Mouse (Mus musculus) lung, postnatal 36 days (tissue): ENCODE results near the gene Olfr1309.
"Not testable (repeated sequence)": the region's sequence is repeated elsewhere in the genome, so short reads cannot be mapped to it uniquely, and the experiment has no call there.

Experiments
- DNase-seq: peaks from one replicate; pipeline ENCODE4 v3.0.0; 2022; ENCODE audit warnings: mixed read lengths

The Olfr1309 gene

DNA sequence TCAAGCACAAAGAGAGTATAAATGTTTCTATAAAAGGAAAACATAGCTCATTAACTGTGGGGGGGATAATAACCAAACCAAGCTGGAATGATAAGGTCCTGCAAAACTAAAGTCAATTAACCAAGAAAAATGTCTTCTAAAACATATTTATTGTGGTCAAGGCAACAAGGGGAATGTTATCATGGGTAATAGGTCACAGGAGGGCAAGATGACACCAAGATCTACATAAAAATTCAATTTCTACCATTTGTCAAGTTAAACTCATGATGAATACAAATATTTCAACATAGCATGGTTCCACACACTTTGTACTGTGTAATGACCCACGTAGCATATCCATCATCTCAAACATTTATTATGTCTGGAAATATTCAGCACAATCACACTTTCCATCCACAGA lies at the start of gene Olfr1309:
Gene Olfr1309, minus strand, starts transcription at position 101 of the 400 bp plus-strand sequence.
- DNase-seq, result no peak

DNA sequence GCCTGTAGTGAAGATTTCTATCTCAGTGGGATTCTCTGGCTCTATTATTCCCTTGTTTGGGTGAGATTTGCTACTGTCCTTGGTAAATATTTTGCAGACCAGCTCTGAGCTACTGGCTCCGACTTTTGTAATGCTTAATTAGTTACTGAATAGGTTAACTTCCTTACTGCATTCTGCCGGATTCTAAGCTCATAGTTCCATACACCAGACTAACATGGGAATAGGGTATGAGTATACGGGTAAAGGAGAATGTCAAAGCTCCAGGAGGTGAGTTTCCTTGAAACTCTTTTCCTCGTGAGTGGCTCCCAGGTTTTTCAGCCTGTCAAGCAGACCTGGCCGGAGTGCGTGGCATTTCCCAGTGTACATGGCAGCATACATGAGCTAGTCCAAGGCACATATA lies 36.9 kb upstream of the Olfr1309 start:
- not testable (repeated sequence) for DNase-seq

DNA sequence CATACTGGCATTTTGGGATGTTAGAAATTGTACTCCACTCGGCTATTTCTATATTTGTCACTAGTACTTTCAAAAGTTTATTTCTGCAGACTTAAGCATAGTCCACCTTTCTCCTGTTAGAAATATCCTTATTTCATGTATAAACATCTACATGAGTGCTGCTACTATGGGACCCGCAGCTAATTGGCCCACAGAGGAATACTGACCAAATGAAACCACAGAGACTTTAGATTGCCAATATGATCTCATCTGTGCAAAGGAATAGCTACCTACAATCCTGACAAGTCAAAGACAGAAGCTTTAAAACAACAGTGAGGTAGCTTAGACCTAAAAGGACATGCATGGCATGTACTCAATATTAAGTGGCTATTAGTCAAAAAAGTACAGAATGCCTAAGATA lies 34.2 kb upstream of the Olfr1309 start, which contains the start of gene Olfr1311:
Gene Olfr1311, minus strand, starts transcription at position 101 of the 400 bp plus-strand sequence.
- no peak for DNase-seq

DNA sequence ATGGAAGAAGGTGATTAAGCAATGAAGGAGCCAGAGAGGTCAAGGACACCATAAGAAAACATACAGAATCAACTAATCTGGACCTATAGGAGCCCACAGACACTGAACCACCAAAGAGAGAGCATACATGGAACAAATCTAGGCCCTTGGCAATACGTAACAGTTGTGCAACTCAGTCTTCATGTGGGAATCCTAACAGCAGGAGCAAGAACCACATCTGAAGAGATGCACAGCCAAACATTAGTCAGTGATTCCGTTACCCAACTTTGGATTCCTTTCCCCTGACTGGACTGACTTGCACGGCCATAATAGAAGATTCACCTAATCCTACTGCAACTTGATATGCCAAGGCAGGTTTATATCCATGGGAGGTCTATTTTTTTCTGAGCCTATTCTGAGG lies 24.8 kb upstream of the Olfr1309 start:
- DNase-seq, result no peak

DNA sequence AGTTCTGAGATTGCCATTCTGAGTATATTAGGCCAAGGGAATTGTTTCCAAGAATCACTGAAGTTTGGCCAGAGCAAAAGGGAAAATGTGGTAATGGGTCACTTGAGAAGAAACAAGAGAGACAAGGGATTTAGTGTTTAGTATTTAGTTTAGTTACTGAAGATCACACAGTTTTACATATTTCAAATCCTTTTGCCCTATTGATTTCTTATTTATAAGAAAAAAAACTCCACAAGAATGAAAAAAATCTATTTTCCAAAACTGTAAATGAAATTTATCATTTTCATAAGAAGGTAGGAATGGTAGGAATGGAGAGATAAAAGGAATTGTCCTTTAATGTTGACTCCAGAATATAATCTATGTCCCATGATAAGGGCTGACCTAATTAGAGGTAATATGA lies 22.5 kb upstream of the Olfr1309 start, which contains the start of gene Olfr1310:
Gene Olfr1310, minus strand, starts transcription at position 101 of the 400 bp plus-strand sequence.
- no peak for DNase-seq

DNA sequence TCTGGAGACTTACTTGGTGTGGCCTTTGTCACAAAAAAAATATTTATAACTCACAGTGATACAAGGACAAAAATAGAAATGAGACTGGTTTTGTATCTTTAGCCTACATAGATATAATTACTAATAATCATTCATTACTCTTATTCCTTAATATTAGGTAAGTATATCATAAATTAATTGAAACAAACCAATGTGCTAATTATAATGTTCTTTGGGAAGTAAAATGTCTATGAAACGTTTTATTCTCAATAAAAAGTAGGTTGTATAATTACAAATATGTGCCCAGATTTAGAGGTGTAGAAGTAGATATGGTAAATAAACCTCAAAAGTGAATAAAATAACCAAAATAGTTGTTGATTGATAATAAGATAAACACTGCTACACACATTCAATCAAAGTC lies 25.2 kb downstream of the Olfr1309 start, which contains the start of gene Olfr1308:
Gene Olfr1308, minus strand, starts transcription at position 101 of the 400 bp plus-strand sequence.
- DNase-seq, result no peak

DNA sequence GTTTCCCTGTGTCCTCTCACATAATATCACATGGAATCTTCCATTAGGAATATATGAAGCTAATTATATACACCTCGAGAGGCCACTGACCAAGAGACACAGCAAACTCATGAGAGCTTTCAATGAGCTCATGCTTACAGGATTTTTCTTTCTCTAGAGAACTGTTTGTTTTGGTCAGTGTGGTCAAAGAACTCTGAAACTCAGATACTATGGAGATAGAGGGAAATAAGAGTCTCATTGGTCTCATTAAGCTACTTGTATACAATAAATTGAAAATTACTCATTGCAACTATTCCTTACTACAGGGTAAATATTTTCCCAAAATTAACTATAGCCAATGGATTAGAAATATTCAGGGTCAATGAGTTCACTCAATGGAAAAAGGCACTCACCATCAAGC lies 40.7 kb downstream of the Olfr1309 start, which contains the start of gene Olfr1307:
Gene Olfr1307, minus strand, starts transcription at position 101 of the 400 bp plus-strand sequence.
- no peak for DNase-seq
